Mouse (Mus musculus): ENCODE results near the gene Ppp4c.

DNA sequence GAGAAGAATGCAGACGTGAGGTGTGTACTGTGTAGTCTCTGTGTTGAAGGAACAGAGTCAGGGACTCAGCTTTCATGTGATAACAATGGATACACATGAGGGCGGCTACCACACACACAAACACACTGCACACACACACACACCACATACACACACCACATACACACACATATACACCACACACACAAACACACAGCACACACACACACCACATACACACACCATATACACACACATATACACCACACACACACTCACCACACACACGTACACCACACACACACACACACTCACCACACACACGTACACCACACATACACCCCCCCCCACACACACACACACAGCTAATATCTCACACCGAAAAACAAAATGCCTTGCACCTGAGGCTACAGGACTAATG, 50.8 kb downstream of the Ppp4c start:
- TF ChIP-seq POLR2A (IDR thresholded peaks at IDR 0.05; ENCODE audit: extremely low read depth, insufficient read depth, low read length), result no peak
- no peak for TF ChIP-seq CTCF (IDR thresholded peaks at IDR 0.05; ENCODE audit: low read depth, low read length)

All from liver, adult 2 months (tissue).